Mouse (Mus musculus) right cerebral cortex, postnatal 4 days (tissue): ENCODE results near the gene Rnf26.

ENCODE experiments used
- DNase-seq: peaks from one replicate; pipeline ENCODE4 v3.0.0-alpha.2; 2022

The Rnf26 gene

GRCm38 (mm10) chr9:44113105-44113789 lies at the start of gene Rnf26, which contains the start of gene Gm49380:
Gene Rnf26 (minus strand): TSS chr9:44113517.
Gene Gm49380 (minus strand): TSS chr9:44113500.
- peak; percentile 96 for DNase-seq

- no peak for DNase-seq
Measured at GRCm38 (mm10) chr9:44159886-44160285, 46.6 kb upstream of the Rnf26 start.

- DNase-seq = no peak
Measured at GRCm38 (mm10) chr9:44147290-44147689, 34.0 kb upstream of the Rnf26 start.

GRCm38 (mm10) chr9:44144718-44145060 lies 31.4 kb upstream of the Rnf26 start:
- no peak for DNase-seq

GRCm38 (mm10) chr9:44144023-44144717 lies 30.9 kb upstream of the Rnf26 start:
- DNase-seq = no peak

- no peak for DNase-seq
Measured at GRCm38 (mm10) chr9:44143421-44143820, 30.1 kb upstream of the Rnf26 start.

- DNase-seq = no peak
Measured at GRCm38 (mm10) chr9:44141951-44142350, 28.6 kb upstream of the Rnf26 start.

- no peak for DNase-seq
Measured at GRCm38 (mm10) chr9:44137846-44138245, 24.5 kb upstream of the Rnf26 start.

- no peak for DNase-seq
Measured at GRCm38 (mm10) chr9:44135731-44136411, 22.6 kb upstream of the Rnf26 start.

- peak; percentile 47 for DNase-seq
Measured at GRCm38 (mm10) chr9:44134851-44135730, 21.8 kb upstream of the Rnf26 start.

GRCm38 (mm10) chr9:44134101-44134850 lies 21.0 kb upstream of the Rnf26 start, which contains the start of gene Mcam:
Gene Mcam (plus strand): TSS chr9:44134469.
- peak; percentile 68 for DNase-seq

- DNase-seq = no peak
Measured at GRCm38 (mm10) chr9:44133287-44133686, 20.0 kb upstream of the Rnf26 start.

- DNase-seq = no peak
Measured at GRCm38 (mm10) chr9:44132200-44132599, 18.9 kb upstream of the Rnf26 start.

GRCm38 (mm10) chr9:44131276-44131590 lies 17.9 kb upstream of the Rnf26 start:
- no peak for DNase-seq

- no peak for DNase-seq
Measured at GRCm38 (mm10) chr9:44130581-44131275, 17.4 kb upstream of the Rnf26 start.

GRCm38 (mm10) chr9:44130034-44130433 lies 16.7 kb upstream of the Rnf26 start:
- no peak for DNase-seq

GRCm38 (mm10) chr9:44129633-44130032 lies 16.3 kb upstream of the Rnf26 start:
- no peak for DNase-seq

GRCm38 (mm10) chr9:44127351-44127801 lies 14.1 kb upstream of the Rnf26 start:
- DNase-seq = no peak

GRCm38 (mm10) chr9:44126746-44127145 lies 13.4 kb upstream of the Rnf26 start:
- no peak for DNase-seq

- peak; percentile 89 for DNase-seq
Measured at GRCm38 (mm10) chr9:44125546-44126428, 12.5 kb upstream of the Rnf26 start.
